In the genomic region with DNA sequence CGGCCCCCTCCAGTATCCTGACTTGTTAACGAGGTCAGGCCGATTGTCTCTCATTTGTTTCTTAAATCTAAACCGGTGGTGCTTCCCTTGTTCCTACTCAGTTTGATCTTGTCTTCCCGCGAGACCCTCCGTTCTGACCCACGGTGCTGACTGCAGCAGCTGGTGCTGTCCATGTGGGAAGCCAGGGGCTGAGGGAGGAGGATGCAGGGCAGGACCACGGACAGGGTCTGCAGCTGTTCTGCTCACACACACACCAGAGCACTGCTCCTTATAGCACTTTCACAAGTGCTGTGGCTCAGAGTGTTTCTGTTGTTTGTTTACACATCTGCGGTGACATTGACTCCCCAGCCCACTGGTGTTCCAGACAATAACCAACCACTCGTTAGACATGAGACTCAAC, we compare ENCODE assay signal across 12 mouse cellular contexts. TPM values are rescaled to one million over a fixed set of nuclear protein-coding genes. Genes with fewer than 3 reads are reported as not detected.
DNase-seq lines count a peak whose midpoint lies in the region; ATAC-seq and TF ChIP-seq lines count a peak whose summit lies in the region.
"Had no signal": no experiment of that assay in that cellular context is flagged by ENCODE, and none has a peak within 500 bp of the region (broad histone marks: within the 10 kb centered on the region; RNA-seq: fewer than 3 reads in every experiment).

No protein-coding gene starts in this region.

- H3K9ac ChIP-seq in kidney, postnatal 0 days (ENCODE audit: low read depth, low read length): no peak overlapping the region
- H3K9ac ChIP-seq in hindbrain, embryonic 12.5 days: no peak overlapping the region
- H3K9ac ChIP-seq: heart, embryonic 13.5 days; liver, embryonic 15.5 days had no signal

- no peak for TF ChIP-seq CTCF in kidney, postnatal 0 days (IDR thresholded peaks at IDR 0.05; ENCODE audit: low read depth)

- WGBS in kidney, postnatal 0 days: 33% methylated on average over 11 of the region's 11 CpGs
- WGBS in hindbrain, embryonic 12.5 days: 33% methylated on average over 11 of the region's 11 CpGs

- no peak overlapping the region for H3K4me3 ChIP-seq in kidney, postnatal 0 days (replicated peaks; ENCODE audit: low read depth, low read length)
- H3K4me3 ChIP-seq in hindbrain, embryonic 12.5 days: no peak overlapping the region
- H3K4me3 ChIP-seq: heart, embryonic 13.5 days; liver, embryonic 15.5 days had no signal

- peak; percentile 74 for DNase-seq in kidney, postnatal 0 days (ENCODE audit: low spot score)
- no peak for DNase-seq in kidney, adult 18-20 months
- DNase-seq in NIH3T3 (ENCODE audit: low read depth): peak; percentile 74
- peak; percentile 52 for DNase-seq in neural tube, embryonic 10.5 days (ENCODE audit: extremely low spot score, low spot score)
- DNase-seq in natural killer cell, adult 2 months (ENCODE audit: low spot score in 2 of 2): no peak
- DNase-seq in heart, postnatal 14 days: no peak
- DNase-seq in cerebellum, adult 9-11 months: no peak
- DNase-seq: cerebellum, adult 18-20 months had no signal

- no peaks in the 10 kb centered on the region for H3K9me3 ChIP-seq in kidney, postnatal 0 days (replicated peaks; ENCODE audit: low read length)
- 0 out of 2 replicates have a peak, but pooled peaks cover 6% of the 10 kb centered on the region for H3K9me3 ChIP-seq in hindbrain, embryonic 12.5 days (replicated peaks)
- H3K9me3 ChIP-seq: G1E; heart, embryonic 13.5 days; liver, embryonic 15.5 days had no signal

- no peak for ATAC-seq in kidney, postnatal 0 days (replicated peaks; ENCODE audit: low FRiP score, low read depth)
- ATAC-seq in hindbrain, embryonic 12.5 days (ENCODE audit: low FRiP score): no peak

- peaks cover 10% of the 10 kb centered on the region for H3K4me1 ChIP-seq in kidney, postnatal 0 days (replicated peaks; ENCODE audit: insufficient read depth, low read length)
- peaks cover 28% of the 10 kb centered on the region for H3K4me1 ChIP-seq in hindbrain, embryonic 12.5 days

- no peak overlapping the region for H3K4me2 ChIP-seq in kidney, postnatal 0 days (ENCODE audit: low read length)
- peak overlapping the region; percentile 74 for H3K4me2 ChIP-seq in hindbrain, embryonic 12.5 days (replicated peaks)
- H3K4me2 ChIP-seq: heart, embryonic 13.5 days; liver, embryonic 15.5 days had no signal

- H3K36me3 ChIP-seq in kidney, postnatal 0 days (ENCODE audit: insufficient read depth, low read length): no peaks in the 10 kb centered on the region
- H3K36me3 ChIP-seq in hindbrain, embryonic 12.5 days: peaks cover 3% of the 10 kb centered on the region; the same call in 1 of the 2 replicates
- H3K36me3 ChIP-seq: G1E; heart, embryonic 13.5 days; liver, embryonic 15.5 days had no signal

- H3K27me3 ChIP-seq in kidney, postnatal 0 days (ENCODE audit: insufficient read depth, low read length): peaks cover 31% of the 10 kb centered on the region
- H3K27me3 ChIP-seq in hindbrain, embryonic 12.5 days: peaks cover 38% of the 10 kb centered on the region

- no peak overlapping the region for H3K27ac ChIP-seq in kidney, postnatal 0 days
- no peak overlapping the region; the same call in 1 of the 2 replicates for H3K27ac ChIP-seq in hindbrain, embryonic 12.5 days
- H3K27ac ChIP-seq: heart, embryonic 13.5 days; liver, embryonic 15.5 days had no signal

- intact Hi-C loops in heart, postnatal 14 days (cut with DNase I): no loop called here

RNA-seq across cellular contexts. Expression of gene Rab11fip4, which starts 2.5 kb away (rescaled TPM):
- 9.1 TPM in 2 replicates for polyA plus RNA-seq in kidney, postnatal 0 days (2015; fragmentation: Nextera tagmentation; extraction: Ambion mirVana)
- polyA plus RNA-seq in hindbrain, embryonic 12.5 days (2016; fragmentation: Nextera tagmentation; extraction: Ambion mirVana): 28.3 and 28.5 TPM in 2 replicates
- 1 to 10 TPM in 1 of 2 experiments, under 1 TPM in 1; 0.17 to 1.3 TPM for total RNA-seq in heart, postnatal 14 days (2021)
- polyA plus RNA-seq: G1E had no signal

Comparison
In these comparisons a context has a peak if more than half of its experiments do, and no peak if none do; other contexts are left out.
1. DNase-seq: peak in kidney, postnatal 0 days (single experiment), NIH3T3 (single experiment) and neural tube, embryonic 10.5 days (single experiment); none in kidney, adult 18-20 months (single experiment), natural killer cell, adult 2 months (0 of 2), heart, postnatal 14 days (0 of 2) and cerebellum, adult 9-11 months (single experiment).